Mouse (Mus musculus): Measurements from ENCODE around the gene Tmod4.
"Not testable (repeated sequence)": the region's sequence is repeated elsewhere in the genome, so short reads cannot be mapped to it uniquely, and the experiment has no call there.

Gene Tmod4

GRCm38 (mm10) chr3:95124246-95124645 lies at the start of gene Tmod4:
Tmod4 (plus strand) TSS chr3:95124476.
- DNase-seq (ENCODE audit: low read depth), result peak; percentile 42

DNA sequence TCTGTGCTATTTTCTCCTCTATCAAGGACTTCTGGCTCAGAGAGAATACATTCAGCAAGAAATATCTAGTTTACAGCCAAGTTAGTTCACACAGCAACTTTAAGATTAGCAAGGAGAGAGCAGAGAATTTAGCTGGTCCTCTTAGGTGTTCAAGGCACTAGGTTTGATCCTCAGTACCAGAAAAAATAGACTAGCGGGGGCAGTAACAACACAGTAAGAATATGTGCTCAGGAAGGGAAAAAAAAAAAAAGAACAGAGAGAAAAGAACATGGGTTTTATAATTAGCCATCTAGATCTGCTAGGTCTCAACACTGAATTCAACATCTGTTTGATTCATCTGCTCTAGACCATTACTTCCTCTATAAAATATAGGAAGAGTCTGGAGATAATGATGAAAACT lies 36.2 kb upstream of the Tmod4 start:
- no peak for DNase-seq (ENCODE audit: low read depth)

DNA sequence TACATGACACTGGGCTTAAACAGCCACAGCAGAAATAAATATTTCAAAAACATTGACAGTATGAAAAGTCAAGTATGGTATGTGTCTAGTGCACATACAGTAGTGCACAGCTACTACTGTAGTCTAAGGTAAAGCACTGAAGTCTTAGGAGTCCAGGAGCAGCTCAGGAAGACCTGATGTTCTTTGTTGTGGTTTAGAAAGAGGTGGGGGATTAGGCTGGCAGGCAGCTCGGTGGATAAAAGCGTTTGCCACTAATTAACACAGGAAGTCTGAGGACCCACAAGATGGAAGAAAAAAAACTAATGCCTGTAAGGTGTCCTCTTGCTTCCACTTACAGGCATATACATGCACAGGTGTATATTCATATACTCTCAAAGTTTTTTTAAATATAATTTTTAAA lies 23.4 kb upstream of the Tmod4 start:
- DNase-seq (ENCODE audit: low read depth), result peak; percentile 47

DNA sequence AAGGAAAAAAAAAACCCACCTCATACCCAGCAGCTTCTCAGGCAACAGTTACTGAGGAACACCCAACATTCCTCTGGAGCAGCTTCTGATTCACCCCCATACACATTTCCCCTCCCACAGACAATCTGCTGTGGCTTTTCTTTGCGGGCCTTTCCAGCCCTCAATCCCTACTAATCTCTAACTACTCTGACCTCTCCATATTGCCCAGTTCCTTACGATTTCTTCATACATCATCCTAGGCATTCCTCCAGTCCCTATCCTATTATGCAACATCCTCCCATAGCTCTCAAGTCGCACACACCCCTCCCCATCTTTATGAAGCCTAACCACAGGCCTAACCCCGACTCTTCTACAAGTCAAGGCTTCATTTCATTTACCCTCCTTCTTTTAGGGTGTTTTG lies 19.2 kb upstream of the Tmod4 start:
- peak; percentile 29 for DNase-seq (ENCODE audit: low read depth)

- peak; percentile 30 for DNase-seq (ENCODE audit: low read depth)
Observed at GRCm38 (mm10) chr3:95105586-95106337, 18.5 kb upstream of the Tmod4 start.

DNA sequence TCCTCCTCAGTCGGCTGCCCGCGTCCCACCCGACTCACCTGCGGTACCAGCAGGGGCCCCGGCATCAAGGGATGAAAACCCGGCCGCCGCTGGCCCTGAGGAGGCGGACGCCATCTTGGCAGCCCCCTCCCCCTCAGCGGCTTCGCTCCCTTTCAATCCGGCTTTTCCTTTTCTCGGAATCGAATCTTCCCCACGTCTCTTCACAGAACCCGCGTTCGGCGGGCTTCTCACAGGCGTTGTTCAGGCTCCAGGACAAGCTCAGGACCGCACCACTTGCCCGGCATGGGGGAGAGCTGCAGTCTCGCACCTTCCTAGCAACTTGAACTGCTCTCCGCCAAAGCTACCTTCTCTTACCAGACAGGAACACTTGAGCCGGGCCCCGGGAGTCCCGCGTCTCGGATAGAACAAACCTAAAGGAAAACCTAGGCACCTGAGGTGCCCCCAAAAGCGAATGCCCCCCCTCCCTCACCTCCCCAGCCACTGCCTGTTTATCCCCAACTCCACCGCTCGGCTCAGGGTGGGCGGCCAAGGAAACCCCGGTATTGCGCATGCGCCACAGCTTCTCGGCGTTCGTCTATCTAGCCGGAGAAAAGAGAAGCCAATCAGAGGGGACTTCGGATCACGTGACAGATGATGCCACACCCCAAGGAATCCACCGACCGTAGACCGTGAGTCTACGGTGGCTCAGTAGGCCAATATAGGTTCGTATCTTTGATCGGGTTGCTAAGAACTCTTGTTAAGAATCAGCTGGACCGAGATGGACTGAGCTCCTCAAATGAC lies 17.7 kb upstream of the Tmod4 start, which contains the start of gene Pip5k1a:
TSS of gene Pip5k1a (minus strand) at position 593 of the 780 bp plus-strand sequence.
- DNase-seq (ENCODE audit: low read depth), result peak; percentile 98

GRCm38 (mm10) chr3:95107308-95107707 lies 17.0 kb upstream of the Tmod4 start:
- not testable (repeated sequence) for DNase-seq (ENCODE audit: low read depth)

DNA sequence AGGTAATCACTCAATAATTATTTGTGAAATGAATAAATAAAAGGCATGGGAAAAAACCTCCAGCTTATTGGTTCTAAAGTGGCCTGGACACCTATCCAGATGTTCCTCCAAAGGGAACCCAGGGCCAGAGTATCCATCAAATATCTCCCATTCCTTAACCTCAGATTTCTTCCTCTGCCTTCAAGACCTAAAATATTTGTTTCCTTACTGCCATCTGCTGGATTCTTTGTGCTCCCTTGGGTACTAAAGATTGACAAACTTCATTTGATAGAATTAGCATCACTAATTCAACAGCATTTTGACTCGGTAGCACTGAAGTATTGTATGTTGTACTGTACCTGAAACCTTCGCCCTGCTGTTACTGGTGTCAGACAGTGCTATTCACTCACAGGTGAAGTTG lies 16.4 kb upstream of the Tmod4 start:
- peak; percentile 44 for DNase-seq (ENCODE audit: low read depth)

- peak; percentile 92 for DNase-seq (ENCODE audit: low read depth)
Observed at GRCm38 (mm10) chr3:95110911-95111726, 13.2 kb upstream of the Tmod4 start, which contains the start of gene Vps72. Vps72 (plus strand) TSS chr3:95111022.

GRCm38 (mm10) chr3:95112760-95113159 lies 11.5 kb upstream of the Tmod4 start:
- DNase-seq (ENCODE audit: low read depth), result no peak

- no peak for DNase-seq (ENCODE audit: low read depth)
Observed at GRCm38 (mm10) chr3:95117751-95118150, 6.5 kb upstream of the Tmod4 start.

DNA sequence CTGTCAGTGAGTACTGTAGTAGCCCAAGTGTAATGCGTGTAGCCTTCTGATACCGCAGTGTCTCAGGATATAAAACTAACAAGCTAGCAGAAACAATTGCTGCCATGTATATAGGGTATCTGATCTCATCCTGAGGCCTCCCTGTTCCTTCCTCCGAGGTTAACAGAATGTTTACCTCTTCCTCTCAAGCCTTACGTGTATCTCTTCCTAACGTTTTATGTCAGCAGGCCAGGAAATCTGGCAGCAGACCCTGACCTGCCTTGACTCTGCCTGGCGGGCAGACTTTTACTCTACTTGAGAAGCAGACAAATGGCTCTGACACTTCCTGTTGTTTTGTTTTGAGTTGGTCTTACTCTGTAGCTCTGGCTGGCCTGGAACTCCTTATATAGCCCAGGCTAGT lies 2.7 kb upstream of the Tmod4 start:
- DNase-seq (ENCODE audit: low read depth), result no peak

GRCm38 (mm10) chr3:95124972-95125371 lies 696 bp downstream of the Tmod4 start:
- DNase-seq (ENCODE audit: low read depth), result no peak

DNA sequence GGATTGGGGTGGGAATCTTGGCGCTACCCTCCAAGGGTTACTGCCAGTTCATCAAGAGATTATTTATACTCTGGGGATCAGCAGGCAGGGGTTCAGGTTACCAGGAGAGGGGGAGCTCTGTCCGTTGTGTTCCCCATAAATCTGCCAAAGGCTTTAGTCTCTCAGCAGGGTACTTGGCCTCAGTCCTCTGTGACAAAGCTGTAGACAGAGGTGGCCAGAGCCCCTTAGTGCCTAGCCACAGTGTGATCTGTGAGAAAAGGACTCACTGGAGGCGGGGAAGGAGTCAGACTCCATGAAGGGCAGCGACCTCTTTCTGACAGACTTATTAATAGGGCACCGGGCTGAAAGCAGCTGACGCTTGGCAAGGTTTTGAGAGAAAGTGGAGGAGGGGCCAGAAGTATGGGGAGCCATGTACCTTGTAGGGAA lies 5.0 kb downstream of the Tmod4 start:
- DNase-seq (ENCODE audit: low read depth), result no peak

DNA sequence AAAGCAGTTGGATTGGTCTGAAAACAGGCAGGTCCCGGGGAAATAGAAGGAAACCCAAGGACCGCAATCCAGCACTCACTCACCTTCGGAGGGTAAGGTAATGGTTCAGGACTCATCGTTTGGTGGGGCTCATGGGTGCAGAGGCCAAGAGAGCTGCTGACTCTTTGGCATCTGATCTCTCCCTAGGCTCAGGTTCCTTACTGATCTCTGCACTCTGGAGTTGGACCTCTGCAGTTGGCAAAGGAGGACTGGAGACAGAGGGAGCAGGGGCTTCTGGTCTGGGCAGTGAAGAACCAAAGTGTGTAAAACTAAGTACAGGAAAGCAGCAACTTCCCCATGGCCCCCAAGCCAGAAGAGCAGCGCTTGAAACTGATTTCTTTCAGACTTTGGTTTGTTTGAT lies 5.8 kb downstream of the Tmod4 start:
- no peak for DNase-seq (ENCODE audit: low read depth)

DNA sequence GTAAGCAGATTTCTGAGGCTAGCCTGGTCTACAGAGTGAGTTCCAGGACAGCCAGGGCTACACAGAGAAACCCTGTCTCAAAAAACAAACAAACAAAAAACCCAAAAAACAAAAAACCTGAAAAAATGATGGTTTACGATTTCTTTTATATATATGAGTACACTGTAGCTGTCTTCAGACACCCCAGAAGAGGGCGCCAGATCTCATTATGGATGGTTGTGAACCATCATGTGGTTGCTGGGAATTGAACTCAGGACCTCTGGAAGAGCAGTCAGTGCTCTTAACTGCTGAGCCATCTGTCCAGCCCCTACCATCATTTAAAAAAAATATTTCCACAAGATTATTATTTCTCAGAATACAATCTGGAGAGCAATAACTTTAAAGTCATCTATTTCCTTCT lies 8.1 kb downstream of the Tmod4 start:
- not testable (repeated sequence) for DNase-seq (ENCODE audit: low read depth)

- DNase-seq (ENCODE audit: low read depth), result peak; percentile 24
Observed at GRCm38 (mm10) chr3:95133176-95133575, 8.9 kb downstream of the Tmod4 start.

GRCm38 (mm10) chr3:95133680-95134101 lies 9.4 kb downstream of the Tmod4 start, which contains the start of the genes Scnm1 and Lysmd1:
Scnm1 (minus strand) TSS chr3:95134011.
Lysmd1 (plus strand) TSS chr3:95134088.
- DNase-seq (ENCODE audit: low read depth), result peak; percentile 95

DNA sequence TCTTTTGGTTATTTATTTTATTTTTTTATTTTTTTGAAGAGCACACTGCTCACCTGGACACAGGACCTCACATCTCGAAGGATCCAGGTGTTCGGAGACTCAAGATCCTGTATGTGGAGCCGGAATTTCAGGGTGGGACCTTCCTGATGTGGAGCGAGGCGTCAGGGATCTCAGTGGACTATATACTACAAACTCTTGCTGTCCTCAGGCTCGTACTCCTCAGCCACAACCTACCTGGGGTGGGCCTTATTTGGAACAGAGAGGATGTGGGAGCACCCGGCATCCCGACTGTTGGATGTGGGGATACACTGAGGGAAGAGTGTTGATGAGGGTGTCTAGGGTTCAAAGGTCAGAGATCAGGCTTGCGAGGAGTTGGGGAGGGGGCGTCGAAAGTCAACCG lies 9.9 kb downstream of the Tmod4 start:
- not testable (repeated sequence) for DNase-seq (ENCODE audit: low read depth)

- DNase-seq (ENCODE audit: low read depth), result no peak
Observed at GRCm38 (mm10) chr3:95135023-95135422, 10.7 kb downstream of the Tmod4 start.

GRCm38 (mm10) chr3:95135433-95136052 lies 11.3 kb downstream of the Tmod4 start:
- peak; percentile 89 for DNase-seq (ENCODE audit: low read depth)

DNA sequence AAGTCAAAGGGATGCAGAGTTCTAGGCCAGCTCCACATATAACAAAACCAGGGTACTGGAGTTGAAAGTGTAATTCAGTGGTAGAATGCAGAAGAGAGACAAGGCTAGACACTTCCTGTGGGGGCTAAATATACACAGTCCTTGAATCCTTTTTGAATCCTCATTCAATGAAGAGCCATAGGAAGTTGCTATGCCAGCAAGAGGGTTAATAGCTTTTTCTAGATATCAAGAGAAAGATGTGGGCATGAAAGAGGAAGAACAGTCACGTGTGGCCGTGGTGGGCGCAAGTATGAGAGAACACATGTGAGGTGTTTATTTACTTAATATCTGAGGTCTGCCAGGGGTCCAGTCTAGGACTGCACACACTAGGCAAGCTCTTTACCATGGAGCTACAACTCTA lies 12.1 kb downstream of the Tmod4 start:
- DNase-seq (ENCODE audit: low read depth), result peak; percentile 38
